In genomic region chr1:183081126-183081525, GRCm38 (mm10) we compare ENCODE assay signal across 25 mouse cellular contexts.
A peak's percentile ranks its signal among the peaks of the same experiment; 100 is the strongest.
DNase-seq lines count a peak whose midpoint lies in the region; ATAC-seq lines count a peak whose summit lies in the region.
"Had no signal": no experiment of that assay in that cellular context is flagged by ENCODE, and none has a peak within 500 bp of the region (broad histone marks: within the 10 kb centered on the region; RNA-seq: fewer than 3 reads in every experiment).

No protein-coding gene starts in this region.

- no peak overlapping the region for H3K4me2 ChIP-seq in limb, embryonic 13.5 days (replicated peaks)
- H3K4me2 ChIP-seq: forebrain, embryonic 13.5 days; heart, embryonic 13.5 days; hindbrain, embryonic 12.5 days; hindbrain, embryonic 15.5 days had no signal

- DNase-seq in testis, postnatal 10 days (ENCODE audit: low spot score): peak; percentile 20
- no peak for DNase-seq in testis, postnatal 14 days (ENCODE audit: low spot score)
- peak; percentile 46 for DNase-seq in NIH3T3 (ENCODE audit: low read depth)
- no peak for DNase-seq in heart, postnatal 10 days
- DNase-seq in cerebellum, postnatal 36 days: no peak
- DNase-seq: adrenal gland, adult 8-10 months; adrenal gland, postnatal 25 days; cerebellum, adult 11-12 months; cerebellum, adult 8-10 months; cerebellum, postnatal 10 days; gastrocnemius, postnatal 10 days; gastrocnemius, postnatal 36 days; heart, adult 2 months had no signal

- H3K9ac ChIP-seq in limb, embryonic 13.5 days: no peak overlapping the region
- H3K9ac ChIP-seq: forebrain, embryonic 13.5 days; heart, embryonic 13.5 days; hindbrain, embryonic 12.5 days; hindbrain, embryonic 15.5 days had no signal

- intact Hi-C loops in heart, postnatal 10 days (cut with DNase I): no loop called here

- H3K27me3 ChIP-seq in limb, embryonic 13.5 days: no peaks in the 10 kb centered on the region
- H3K27me3 ChIP-seq: CH12.LX; forebrain, embryonic 13.5 days; heart, embryonic 13.5 days; hindbrain, embryonic 12.5 days; hindbrain, embryonic 15.5 days had no signal

- peak overlapping the region; percentile 81; the same call in 1 of the 2 replicates for H3K27ac ChIP-seq in limb, embryonic 13.5 days
- H3K27ac ChIP-seq: forebrain, embryonic 10.5 days; forebrain, embryonic 13.5 days; heart, adult 2 months; heart, embryonic 10.5 days; heart, embryonic 13.5 days; hindbrain, embryonic 12.5 days; hindbrain, embryonic 15.5 days had no signal

- H3K4me1 ChIP-seq in limb, embryonic 13.5 days: peaks cover 49% of the 10 kb centered on the region
- H3K4me1 ChIP-seq: hindbrain, embryonic 15.5 days had no signal

- peaks cover 5% of the 10 kb centered on the region; the same call in 1 of the 2 replicates for H3K9me3 ChIP-seq in limb, embryonic 13.5 days
- H3K9me3 ChIP-seq: forebrain, embryonic 13.5 days; G1E; heart, embryonic 10.5 days; heart, embryonic 13.5 days; hindbrain, embryonic 12.5 days; hindbrain, embryonic 15.5 days had no signal

- peaks cover 24% of the 10 kb centered on the region for H3K36me3 ChIP-seq in limb, embryonic 13.5 days
- H3K36me3 ChIP-seq: hindbrain, embryonic 15.5 days had no signal

- ATAC-seq in limb, embryonic 13.5 days (ENCODE audit: low FRiP score, low read depth): no peak
- no peak for ATAC-seq in megakaryocyte progenitor cell, adult 5-6 weeks (replicated peaks; ENCODE audit: poor library complexity)
- ATAC-seq: activated CD4-positive, CD25-positive, alpha-beta regulatory T cell, adult 4 months; forebrain, embryonic 13.5 days; forebrain, embryonic 16.5 days had no signal

- H3K4me3 ChIP-seq in limb, embryonic 13.5 days: no peak overlapping the region
- H3K4me3 ChIP-seq: forebrain, embryonic 10.5 days; forebrain, embryonic 13.5 days; heart, adult 2 months; heart, embryonic 10.5 days; heart, embryonic 13.5 days; hindbrain, embryonic 12.5 days; hindbrain, embryonic 15.5 days had no signal

Comparison
In these comparisons a context has a peak if more than half of its experiments do, and no peak if none do; other contexts are left out.
1. DNase-seq: peak in testis, postnatal 10 days (single experiment) and NIH3T3 (single experiment); none in testis, postnatal 14 days (single experiment), heart, postnatal 10 days (0 of 2) and cerebellum, postnatal 36 days (0 of 2).